Mouse (Mus musculus) hindbrain, postnatal 0 days (tissue): ENCODE measurements around the gene Ell3. TPM values are rescaled to one million over a fixed set of nuclear protein-coding genes. Genes with fewer than 3 reads are reported as not detected.
"Not testable (repeated sequence)": the region's sequence is repeated elsewhere in the genome, so short reads cannot be mapped to it uniquely, and the experiment has no call there.

Source experiments
- ATAC-seq: fragments of 200-750 bp; cut with Nextera tagmentation; 2 replicates; pipeline ENCODE4 v1.8.0; 2017; ENCODE audit warnings: mild to moderate bottlenecking, moderate TSS enrichment, moderate library complexity
- DNase-seq: peaks from one replicate; pipeline ENCODE4 v3.0.0-alpha.2; 2015; ENCODE audit warnings: low spot score
- H3K27ac ChIP-seq: fragments of 300-500 bp; sonication (generic); 2 replicates; pipeline ENCODE4 v1.5.1; 2014; ENCODE audit warnings: mild to moderate bottlenecking
- H3K27me3 ChIP-seq: fragments of 300-500 bp; sonication (generic); 2 replicates; pipeline ENCODE4 v1.6.1; 2014; ENCODE audit warnings: low read length, mixed read lengths; ENCODE audit not compliant: insufficient read depth
- H3K36me3 ChIP-seq: fragments of 300-500 bp; sonication (generic); 2 replicates; pipeline ENCODE4 v1.6.1; 2014; ENCODE audit warnings: low read length, mixed read lengths; ENCODE audit not compliant: insufficient read depth
- H3K4me1 ChIP-seq: fragments of 300-500 bp; sonication (generic); 2 replicates; pipeline ENCODE4 v1.6.1; 2014; ENCODE audit warnings: antibody characterized with exemption, low read length, mixed read lengths; ENCODE audit not compliant: insufficient read depth
- H3K4me2 ChIP-seq: fragments of 300-500 bp; sonication (generic); 2 replicates; pipeline ENCODE4 v1.6.1; 2014; ENCODE audit warnings: low read depth, mild to moderate bottlenecking, low read length, moderate library complexity, mixed read lengths
- H3K4me3 ChIP-seq: fragments of 300-500 bp; sonication (generic); 2 replicates; pipeline ENCODE4 v1.5.1; 2014; ENCODE audit warnings: low read length
- H3K9ac ChIP-seq: fragments of 300-500 bp; sonication (generic); replicated peaks from 2 replicates; pipeline ENCODE4 v1.6.1; 2014; ENCODE audit warnings: mild to moderate bottlenecking, low read length, moderate library complexity, mixed read lengths
- H3K9me3 ChIP-seq: fragments of 300-500 bp; sonication (generic); 2 replicates; pipeline ENCODE4 v1.6.1; 2016; ENCODE audit warnings: low read length, mixed read lengths
- CTCF ChIP-seq: IDR thresholded peaks from 2 replicates; pipeline ENCODE4 v1.5.1; 2016; ENCODE audit warnings: antibody characterized with exemption, control low read depth, low read depth
- WGBS: fragments of 180-500 bp; shearing (Covaris S2); extraction: QIAGEN DNeasy Blood & Tissue Kit; methylation state at CpG from one replicate; pipeline ENCODE4 v1.1.7; 2014; 5-methylcytosine and 5-hydroxymethylcytosine counted together
- polyA plus RNA-seq: library from polyadenylated mRNA; unstranded; fragments of >200 nt; fragmentation: Nextera tagmentation; extraction: Ambion mirVana; gene quantifications from 2 replicates; pipeline ENCODE4 v1.2.1, GENCODE M21; 2015
- total RNA-seq: library from RNA; depleted of rRNA; stranded (reverse); fragments of >200 nt; gene quantifications from 2 replicates; pipeline ENCODE4 v1.2.3, GENCODE M21; 2014; rRNA removed

Ell3 gene
- total RNA-seq (0.58 TPM in 1 of 2 replicates, not detected in the other), polyA plus RNA-seq (1.4 and 1.7 TPM in 2 replicates)

GRCm38 (mm10) chr2:121444178-121444577, at the start of gene Ell3:
Gene Ell3, minus strand, starts transcription at chr2:121444278.
- Histone ChIP-seq H3K9ac (no peak within 1 kb of the TSS), H3K4me3 (0 out of 2 replicates have a peak within 1 kb of the TSS, but pooled peaks have one; percentile 34), H3K27ac (no peak within 1 kb of the TSS), H3K9me3 (no peaks in the 10 kb centered on the region), H3K27me3 (no peaks in the 10 kb centered on the region), H3K4me1 (peaks cover 16% of the 10 kb centered on the region), H3K36me3 (no peaks in the 10 kb centered on the region), H3K4me2 (peak within 1 kb of the TSS; percentile 71)
- no peak for ATAC-seq
- 81% methylated on average over 1 of the region's 1 CpGs for WGBS
- no peak for DNase-seq
- no peak for TF ChIP-seq CTCF

- not testable (repeated sequence) for H3K9ac ChIP-seq, H3K27ac ChIP-seq, ATAC-seq, DNase-seq, H3K36me3 ChIP-seq, H3K4me3 ChIP-seq, H3K4me1 ChIP-seq, H3K9me3 ChIP-seq, H3K4me2 ChIP-seq, H3K27me3 ChIP-seq
- WGBS, result 67% methylated on average over 1 of the region's 2 CpGs
Measured at GRCm38 (mm10) chr2:121484403-121484802, 40.3 kb upstream of the Ell3 start.

GRCm38 (mm10) chr2:121483576-121483975, 39.5 kb upstream of the Ell3 start:
- WGBS, result 29% methylated on average over 8 of the region's 8 CpGs
- Histone ChIP-seq H3K27me3 (no peaks in the 10 kb centered on the region), H3K27ac (no peak overlapping the region), H3K36me3 (no peaks in the 10 kb centered on the region), H3K4me2 (no peak overlapping the region), H3K4me1 (no peaks in the 10 kb centered on the region), H3K9ac (no peak overlapping the region), H3K4me3 (no peak overlapping the region), H3K9me3 (no peaks in the 10 kb centered on the region)
- no peak for DNase-seq
- TF ChIP-seq CTCF, result no peak
- ATAC-seq, result no peak

GRCm38 (mm10) chr2:121480916-121481315, 36.8 kb upstream of the Ell3 start:
- DNase-seq, ATAC-seq, H3K27ac ChIP-seq, H3K9me3 ChIP-seq, H3K4me3 ChIP-seq, H3K4me1 ChIP-seq, H3K27me3 ChIP-seq, H3K4me2 ChIP-seq, H3K9ac ChIP-seq, H3K36me3 ChIP-seq: not testable (repeated sequence)
- 87% methylated on average over 13 of the region's 13 CpGs for WGBS

DNA sequence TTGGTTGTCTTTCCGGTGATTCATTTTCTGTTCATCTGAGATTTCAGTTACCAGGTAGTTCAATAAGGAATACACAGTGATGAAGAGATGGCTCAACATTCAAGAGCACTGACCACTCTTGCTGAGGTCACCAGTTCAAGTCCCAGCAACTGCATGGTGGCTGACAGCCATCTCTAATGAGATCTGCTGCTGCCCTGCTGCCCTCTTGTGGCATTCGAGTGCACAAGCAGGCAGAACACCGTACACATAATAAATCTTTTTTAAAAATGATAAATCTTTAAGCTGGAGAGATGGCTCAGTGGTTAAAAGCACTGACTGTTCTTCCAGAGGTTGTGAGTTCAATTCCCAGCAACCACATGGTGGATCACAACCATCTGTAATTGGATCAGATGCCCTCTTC, 36.4 kb upstream of the Ell3 start:
- Histone ChIP-seq H3K36me3 (no peaks in the 10 kb centered on the region), H3K4me2 (no peak overlapping the region), H3K9me3 (no peaks in the 10 kb centered on the region), H3K4me3 (no peak overlapping the region), H3K9ac (no peak overlapping the region), H3K27me3 (no peaks in the 10 kb centered on the region), H3K4me1 (no peaks in the 10 kb centered on the region), H3K27ac (no peak overlapping the region)
- DNase-seq (no peak), ATAC-seq (no peak)
- 59% methylated on average over 3 of the region's 3 CpGs for whole genome bisulfite sequencing
- TF ChIP-seq CTCF, result peak; percentile 42

- DNase-seq (no peak), ATAC-seq (no peak)
- WGBS, result 69% methylated on average over 3 of the region's 3 CpGs
- H3K4me3 ChIP-seq, result no peak overlapping the region
- TF ChIP-seq CTCF, result no peak
- H3K9ac ChIP-seq, result no peak overlapping the region
- no peak overlapping the region for H3K27ac ChIP-seq
- no peak overlapping the region for H3K4me2 ChIP-seq
- no peaks in the 10 kb centered on the region for H3K27me3 ChIP-seq
- no peaks in the 10 kb centered on the region for H3K9me3 ChIP-seq
- H3K4me1 ChIP-seq, result no peaks in the 10 kb centered on the region
- no peaks in the 10 kb centered on the region for H3K36me3 ChIP-seq
Measured at GRCm38 (mm10) chr2:121477491-121478266, 33.6 kb upstream of the Ell3 start.

DNA sequence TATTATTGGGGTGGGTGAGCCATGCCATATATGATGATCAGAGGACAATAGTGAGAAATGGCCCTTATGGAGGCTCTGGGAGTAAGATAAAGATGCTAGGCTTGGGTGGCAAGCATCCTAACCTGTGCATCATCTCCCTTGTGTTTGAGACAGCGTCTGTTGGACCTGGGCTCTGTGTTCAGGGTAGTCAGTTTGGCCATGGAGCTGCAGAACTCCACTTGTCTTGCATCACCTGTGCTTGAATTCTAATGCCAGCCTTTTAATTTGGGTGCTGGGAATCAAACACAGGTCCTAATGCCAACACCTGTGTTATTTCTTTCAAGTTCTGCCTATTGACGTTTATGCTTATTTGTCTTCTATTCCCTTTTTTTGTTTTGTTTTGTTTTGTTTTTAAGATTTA, 31.2 kb upstream of the Ell3 start:
- not testable (repeated sequence) for H3K27me3 ChIP-seq, ATAC-seq, DNase-seq, H3K4me2 ChIP-seq, H3K9ac ChIP-seq, H3K36me3 ChIP-seq, H3K27ac ChIP-seq, H3K9me3 ChIP-seq, H3K4me1 ChIP-seq, H3K4me3 ChIP-seq
- 98% methylated on average over 2 of the region's 2 CpGs for WGBS
